Mouse (Mus musculus): ENCODE data around the gene Lrrd1.
"Not testable (repeated sequence)": the region's sequence is repeated elsewhere in the genome, so short reads cannot be mapped to it uniquely, and the experiment has no call there.

The Lrrd1 gene

DNA sequence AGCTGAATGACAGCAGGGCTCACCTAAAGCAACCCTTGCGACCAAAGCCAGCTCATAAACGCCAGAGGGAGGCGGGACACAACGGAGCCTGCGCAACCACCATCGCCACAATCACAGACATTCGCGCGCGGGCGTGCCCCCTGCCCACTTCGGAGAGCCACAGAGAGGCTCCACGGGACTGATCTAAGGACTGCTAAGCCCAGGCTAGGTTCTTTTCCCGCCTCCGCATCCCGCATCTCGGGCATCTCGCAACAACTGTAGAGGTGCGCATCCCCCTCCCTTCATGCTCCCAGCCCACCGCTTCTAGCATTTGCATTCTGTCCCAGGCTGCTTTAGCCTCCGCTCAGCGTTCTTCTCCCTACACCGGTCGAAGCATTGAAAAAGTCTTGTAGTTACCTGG lies at the start of gene Lrrd1:
Lrrd1 (plus strand) TSS at position 148 of the 400 bp plus-strand sequence.
- no peak for DNase-seq (ENCODE audit: extremely low read depth, low read depth, low spot score)

DNA sequence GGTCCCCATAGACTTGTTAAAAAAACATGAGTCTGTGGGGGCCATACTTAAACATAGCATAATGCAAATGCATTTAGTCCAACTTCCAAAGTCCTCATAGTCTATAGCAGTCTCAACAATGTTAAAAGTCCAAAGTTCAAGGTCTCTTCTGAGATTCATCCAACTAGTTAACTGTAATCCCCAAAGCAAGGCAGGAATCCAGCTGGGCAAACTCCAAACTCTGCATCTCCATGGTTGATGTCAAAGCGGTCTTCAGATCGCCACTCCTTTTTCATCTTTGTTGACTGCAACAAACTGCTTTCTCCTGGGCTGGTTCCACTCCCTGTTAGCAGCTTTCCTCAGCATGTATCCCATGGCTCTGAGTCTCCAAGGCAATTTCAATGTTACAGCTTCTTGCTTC lies 47.9 kb upstream of the Lrrd1 start:
- DNase-seq (ENCODE audit: extremely low read depth, low read depth, low spot score), result not testable (repeated sequence)

DNA sequence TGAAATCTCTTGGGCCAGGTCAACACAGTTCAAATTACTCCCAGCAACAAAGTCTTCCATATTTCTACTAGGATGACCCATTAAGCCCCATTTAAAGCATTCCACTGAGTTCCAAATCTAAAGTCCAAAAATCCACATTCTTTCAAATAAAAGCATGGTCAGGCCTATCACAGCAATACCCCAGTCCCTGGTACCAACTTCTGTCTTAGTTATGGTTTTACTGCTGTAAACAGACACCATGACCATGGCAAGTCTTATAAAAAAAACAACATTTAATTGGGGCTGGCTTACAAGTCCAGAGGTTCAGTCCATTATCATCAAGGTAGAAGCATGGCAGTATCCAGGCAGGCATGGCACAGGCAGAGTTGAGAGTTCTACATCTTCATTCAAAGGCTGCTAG lies 46.3 kb upstream of the Lrrd1 start:
- DNase-seq (ENCODE audit: extremely low read depth, low read depth, low spot score), result not testable (repeated sequence)

DNA sequence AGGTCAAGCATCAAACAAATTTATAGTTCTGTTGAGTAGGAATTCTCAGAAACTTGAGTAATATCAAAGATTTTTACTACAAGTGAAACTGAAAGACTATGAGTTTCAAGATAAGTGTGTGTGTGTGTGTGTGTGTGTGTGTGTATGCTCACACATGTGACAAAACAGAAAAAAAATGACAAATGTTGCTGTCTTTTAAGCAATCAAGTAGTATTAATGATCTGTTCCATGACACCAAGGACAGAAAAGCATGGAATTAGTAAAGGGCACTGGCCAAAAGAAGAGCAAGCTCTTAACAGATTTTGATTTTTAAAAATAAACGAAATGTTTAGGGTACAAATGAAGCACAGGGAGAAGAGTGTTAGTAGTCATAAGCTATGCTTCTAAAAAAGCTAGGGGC lies 44.9 kb upstream of the Lrrd1 start:
- DNase-seq (ENCODE audit: extremely low read depth, low read depth, low spot score), result no peak

DNA sequence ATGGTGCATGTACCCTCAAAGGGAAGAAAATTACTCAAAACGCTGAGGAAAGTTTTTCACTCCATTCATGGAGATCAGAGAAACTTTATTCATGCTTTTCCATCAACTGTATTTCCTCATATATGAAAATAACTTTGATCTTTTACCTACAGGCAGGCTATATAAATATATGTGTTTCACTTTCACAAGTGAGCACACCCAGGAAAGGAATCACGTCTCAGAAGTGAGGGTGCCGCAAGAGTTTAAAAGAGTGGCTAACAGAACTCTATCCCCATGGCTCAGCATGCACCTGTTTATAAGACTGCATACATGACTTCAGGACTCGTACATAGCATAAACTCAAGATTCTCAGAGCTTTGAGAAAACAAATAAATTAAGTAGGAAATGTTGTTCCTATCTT lies 44.1 kb upstream of the Lrrd1 start:
- DNase-seq (ENCODE audit: extremely low read depth, low read depth, low spot score), result no peak

DNA sequence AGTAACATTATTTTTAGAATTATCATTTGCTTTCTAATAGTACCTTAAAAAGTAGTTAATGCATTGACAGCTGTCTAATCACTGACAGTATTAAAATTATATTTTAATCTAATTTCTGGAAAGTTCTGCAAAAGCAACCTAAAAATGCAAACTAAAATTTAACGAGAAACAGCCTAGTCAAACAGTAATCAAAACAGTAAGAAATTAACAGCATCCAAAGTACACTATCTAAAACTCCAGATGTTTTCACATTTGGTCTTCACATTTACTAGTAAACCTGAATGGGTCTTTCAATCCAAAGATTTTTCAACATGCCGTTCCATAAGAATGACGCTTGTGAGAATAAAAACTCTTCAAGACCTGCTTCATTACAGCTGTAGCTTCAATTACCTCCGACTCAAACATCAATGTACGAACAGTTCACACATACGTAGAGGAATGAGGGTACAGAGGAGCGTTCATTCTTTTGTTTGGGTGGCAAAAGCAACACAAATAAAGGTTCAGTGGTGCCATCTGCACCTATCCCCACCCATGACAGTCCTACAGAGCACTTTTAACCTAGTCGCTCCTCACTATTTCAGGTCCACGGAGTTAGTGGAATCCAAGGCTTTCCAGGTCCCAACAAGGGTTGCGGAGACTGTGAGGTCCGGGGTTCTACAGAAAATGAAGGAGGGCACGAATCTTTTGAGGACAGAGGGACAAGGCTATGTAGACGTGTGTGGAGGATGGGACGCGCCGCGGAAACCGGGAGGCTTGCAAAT lies 43.1 kb upstream of the Lrrd1 start:
- no peak for DNase-seq (ENCODE audit: extremely low read depth, low read depth, low spot score)

DNA sequence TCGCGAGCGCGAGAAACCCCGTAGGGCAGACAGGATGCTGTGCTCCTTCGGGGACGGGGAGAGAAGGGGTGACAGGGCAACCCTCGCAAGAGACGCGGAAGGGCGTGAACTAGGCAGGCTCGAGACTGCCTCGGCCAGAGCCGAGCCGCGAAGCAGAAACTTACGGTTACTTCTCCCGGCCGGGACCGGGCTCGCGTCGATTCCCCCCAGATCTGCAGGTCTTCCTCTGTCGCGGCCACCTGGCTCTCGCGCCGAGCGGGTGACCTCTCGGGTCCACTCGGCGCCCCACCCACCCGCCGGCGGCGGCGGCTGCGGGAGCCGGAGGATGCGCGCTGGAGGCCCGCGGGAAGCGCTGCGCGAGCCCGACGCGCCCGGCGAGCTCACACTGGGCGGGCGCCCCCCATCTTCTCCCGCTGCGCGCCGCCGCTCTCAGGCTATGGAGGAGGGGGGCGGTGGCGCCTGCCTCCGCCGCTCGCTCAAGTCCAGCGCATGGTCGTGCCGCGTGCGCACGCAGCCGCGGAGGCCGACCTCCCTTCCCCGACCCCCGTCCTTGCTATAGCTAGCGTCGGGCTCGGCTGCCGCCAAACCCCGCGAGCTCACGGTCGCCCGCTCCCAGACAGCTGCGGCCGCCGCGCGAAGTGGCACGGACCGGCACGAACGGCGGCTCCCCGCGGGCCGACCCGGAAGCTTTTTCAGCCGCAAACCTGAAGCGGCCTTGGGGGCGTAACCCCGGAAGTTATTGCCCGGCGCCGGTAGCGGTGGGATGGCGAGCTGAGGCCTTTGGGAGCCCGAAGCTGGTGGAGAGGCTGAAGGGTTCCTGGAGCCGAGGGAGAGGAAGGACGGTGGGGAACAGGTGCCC lies 42.3 kb upstream of the Lrrd1 start, which contains the start of the genes Ankib1 and Krit1:
Ankib1 (minus strand) TSS at position 493 of the 859 bp plus-strand sequence.
Krit1 (plus strand) TSS at position 752 of the 859 bp plus-strand sequence.
- DNase-seq (ENCODE audit: extremely low read depth, low read depth, low spot score), result no peak

DNA sequence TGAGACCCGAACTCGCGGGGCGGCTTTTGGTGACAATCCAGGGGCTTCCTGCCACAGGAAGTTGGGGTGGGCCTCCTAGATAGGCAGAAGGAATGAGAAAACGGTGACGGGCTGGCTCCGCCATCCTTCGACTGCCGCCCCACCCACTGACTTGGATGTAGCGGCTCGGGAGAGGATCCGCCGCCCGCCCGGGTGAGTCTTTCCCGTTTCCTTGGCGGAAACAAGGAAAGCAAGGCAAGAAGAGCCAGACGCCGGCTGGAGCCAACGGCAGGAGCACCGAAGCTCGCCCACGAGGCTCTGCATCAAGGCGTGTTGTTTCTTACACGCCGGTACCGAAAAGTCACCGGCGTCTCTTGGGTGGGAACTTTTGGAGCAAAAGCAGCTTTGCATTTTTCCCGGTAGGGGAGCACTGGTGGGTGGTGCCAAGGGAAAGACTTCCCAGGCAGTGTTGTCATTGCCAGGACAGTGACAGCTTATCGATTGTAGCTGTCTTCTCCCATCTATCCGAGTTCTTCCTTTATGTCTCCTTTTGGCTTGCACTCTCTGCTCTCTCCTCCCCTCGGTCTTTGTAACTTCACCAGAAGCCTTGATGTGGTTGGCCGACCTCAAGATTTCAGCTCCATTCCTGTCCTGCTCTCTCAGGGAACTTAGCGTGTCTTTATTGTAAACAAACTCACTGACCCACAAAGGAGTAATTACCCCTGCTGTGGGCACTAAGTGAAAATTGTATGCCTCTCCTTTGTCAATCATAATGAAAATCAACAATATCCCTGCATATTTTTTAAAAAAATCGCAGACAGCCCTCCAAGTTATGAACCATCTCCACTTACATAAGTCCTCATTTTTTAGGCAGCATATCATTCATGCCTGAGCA lies 41.4 kb upstream of the Lrrd1 start:
- no peak for DNase-seq (ENCODE audit: extremely low read depth, low read depth, low spot score)

DNA sequence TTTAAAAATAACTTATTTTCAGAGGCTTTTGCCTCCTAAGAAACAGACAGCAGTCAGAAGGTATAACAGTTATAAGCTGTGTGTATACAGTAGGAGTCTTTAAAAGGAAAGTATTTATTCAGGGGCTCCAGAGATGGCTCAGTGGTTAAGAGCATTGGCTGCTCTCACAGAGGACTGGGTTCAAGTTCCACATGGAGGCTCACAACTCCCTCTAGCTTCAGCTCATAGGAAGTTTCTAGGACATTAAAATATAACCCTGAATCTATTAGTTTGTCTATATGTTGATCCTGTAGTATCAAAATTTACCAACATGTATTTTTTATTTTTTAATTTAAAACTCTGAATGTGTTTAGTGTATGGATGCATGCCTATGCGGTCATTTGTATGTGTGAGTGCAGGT lies 36.5 kb upstream of the Lrrd1 start:
- DNase-seq (ENCODE audit: extremely low read depth, low read depth, low spot score), result no peak

DNA sequence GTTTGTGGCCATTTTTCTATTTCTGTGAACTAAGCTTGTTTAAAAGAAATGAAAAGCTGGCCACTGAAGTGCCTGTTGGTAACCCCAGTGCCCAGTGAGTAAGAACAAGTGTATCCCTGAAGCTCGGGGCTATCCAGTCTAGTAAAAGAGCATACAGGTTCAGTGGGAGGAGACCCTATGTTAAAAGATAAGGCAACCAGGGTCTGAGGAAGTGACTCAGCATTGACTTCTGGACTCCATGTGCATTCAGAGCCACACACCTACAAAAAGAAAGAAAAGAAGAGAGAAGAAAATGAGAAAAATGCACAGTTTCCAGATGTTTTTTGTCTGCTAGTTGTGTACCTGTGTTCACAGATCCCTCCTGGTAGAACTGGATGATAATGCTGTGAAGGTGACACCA lies 10.9 kb upstream of the Lrrd1 start:
- no peak for DNase-seq (ENCODE audit: extremely low read depth, low read depth, low spot score)

DNA sequence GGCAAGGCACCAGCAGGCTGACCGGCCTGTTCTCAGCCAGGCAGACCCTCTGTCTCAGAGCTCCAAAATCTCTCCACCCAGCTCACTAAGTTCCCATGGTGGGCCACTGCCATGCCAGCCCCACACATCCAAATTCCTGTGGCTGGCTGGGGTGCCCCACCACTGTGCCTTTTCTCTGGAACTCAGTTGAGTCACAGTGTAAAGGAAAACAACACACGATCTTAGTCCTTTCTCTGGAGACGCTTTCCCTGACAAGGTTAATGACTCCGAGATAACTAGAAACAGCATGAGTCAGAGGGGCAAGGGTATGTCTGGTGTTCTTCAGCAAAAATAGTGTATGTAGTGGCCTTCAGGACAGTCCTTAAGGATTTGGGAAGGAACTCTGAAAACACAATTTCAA lies 25.2 kb downstream of the Lrrd1 start:
- DNase-seq (ENCODE audit: extremely low read depth, low read depth, low spot score), result no peak

DNA sequence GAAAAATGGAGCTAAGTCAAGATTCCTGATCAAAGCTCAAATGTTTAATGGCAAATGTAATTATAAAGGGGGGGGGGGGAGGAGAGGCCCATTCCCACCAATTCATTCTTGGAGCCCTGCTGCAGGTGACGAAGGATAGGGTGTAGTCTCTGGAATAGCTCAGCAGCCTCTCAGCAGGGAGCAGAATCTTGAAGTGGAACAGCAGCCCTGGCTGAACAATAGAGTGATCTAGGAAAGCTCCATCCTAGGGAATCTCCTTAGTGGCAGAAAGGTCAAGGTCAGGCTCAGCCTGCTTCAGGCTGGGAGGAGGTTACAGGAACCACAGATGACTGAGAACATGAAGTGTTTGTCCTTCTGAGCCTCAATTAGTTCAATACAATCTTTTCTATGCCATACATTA lies 27.4 kb downstream of the Lrrd1 start:
- no peak for DNase-seq (ENCODE audit: extremely low read depth, low read depth, low spot score)

DNA sequence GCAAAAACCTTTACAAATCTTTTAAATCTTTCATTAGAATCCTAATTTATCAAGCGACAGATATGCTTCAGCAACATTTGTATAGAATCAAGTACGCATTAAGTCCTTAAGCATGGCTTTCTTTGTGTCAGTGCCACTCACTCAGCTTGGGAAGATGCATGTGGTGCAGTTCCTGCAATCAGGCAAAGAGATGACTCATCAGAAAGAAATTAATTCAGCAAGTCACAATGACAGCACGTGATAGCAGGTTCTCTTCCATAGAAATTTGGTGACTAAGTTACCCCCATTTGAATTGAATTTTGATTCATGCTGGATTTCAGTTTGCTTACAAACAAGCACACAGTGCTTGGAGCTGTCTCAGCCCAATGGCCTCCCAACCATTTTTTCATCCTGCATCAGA lies 28.5 kb downstream of the Lrrd1 start:
- DNase-seq (ENCODE audit: extremely low read depth, low read depth, low spot score), result no peak

DNA sequence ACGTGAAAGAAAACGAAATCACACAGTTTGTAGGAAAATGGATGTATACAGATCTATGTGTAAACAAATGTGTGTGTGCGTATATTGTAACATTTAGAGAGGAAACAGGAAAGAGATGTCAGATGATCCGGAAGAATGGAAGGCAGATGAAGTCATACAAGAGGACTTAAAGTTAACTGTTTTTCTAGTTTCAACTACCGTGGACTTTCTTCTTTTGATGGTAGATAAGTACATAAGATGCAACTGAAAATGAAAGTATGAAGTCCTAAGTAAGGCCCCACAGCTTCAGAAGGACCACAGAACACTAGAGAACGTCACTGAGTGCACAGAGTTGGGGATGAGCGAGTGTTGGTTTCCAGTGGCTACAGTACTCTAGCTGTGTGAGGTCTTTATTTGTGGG lies 41.9 kb downstream of the Lrrd1 start:
- not testable (repeated sequence) for DNase-seq (ENCODE audit: extremely low read depth, low read depth, low spot score)

DNA sequence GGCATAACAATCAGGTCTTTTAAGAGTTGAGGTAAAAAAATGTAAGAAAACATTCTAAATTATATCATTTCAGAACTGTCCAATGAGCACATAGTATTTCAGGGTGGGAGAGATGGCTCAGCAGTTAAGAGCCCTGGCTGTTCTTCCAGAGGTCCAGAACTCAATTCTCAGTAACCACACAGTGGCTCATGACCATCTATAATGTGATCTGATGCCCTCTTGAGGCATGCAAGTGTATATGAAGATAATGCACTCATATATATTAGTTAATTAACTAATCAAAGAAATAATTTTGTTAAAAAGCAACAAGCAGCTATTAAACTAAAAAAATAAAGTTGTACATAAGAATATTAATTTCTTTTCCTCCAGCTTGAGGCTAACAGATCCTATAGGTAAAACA lies 44.2 kb downstream of the Lrrd1 start:
- no peak for DNase-seq (ENCODE audit: extremely low read depth, low read depth, low spot score)

DNA sequence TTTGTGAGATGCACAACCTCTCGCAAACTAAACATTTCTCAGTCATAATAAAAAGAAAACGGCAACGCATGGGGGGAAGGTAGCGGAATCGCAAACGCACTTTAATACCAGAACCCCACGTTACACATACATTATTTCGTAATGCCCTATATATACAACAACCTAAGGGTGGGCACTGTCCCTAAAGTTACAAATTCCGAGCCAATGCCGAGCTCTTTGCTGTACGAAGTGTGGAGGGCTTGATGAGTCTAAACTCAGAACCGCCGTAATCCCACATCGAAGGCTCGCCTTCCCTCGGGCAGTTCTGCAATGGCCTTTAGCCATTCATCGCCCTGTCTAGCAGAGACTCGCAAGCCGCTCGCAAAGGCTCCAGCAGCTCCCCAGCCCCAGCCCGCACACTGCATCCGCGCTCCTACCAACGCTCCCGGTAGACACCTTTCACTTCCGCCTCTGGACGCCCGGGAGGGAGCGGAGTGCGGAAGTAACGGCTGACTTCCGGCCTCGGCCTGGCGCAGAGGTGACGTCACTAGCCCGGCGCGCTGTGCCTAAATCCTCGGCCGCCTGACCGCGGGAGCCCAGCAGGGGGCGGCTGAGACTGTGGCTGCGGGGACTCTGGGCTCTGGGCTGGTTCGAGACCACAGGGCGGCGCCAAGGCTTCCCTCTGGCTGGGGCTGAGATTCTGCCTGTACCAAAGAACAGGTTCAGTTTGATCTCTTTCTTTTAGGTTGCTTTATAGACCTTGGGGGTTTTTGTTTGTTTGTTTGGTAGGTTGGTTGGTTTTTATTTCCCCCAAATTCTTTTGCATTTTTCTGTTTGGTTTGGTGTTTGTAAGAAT lies 48.7 kb downstream of the Lrrd1 start, which contains the start of gene Mterf1a:
Mterf1a (minus strand) TSS at position 475 of the 835 bp plus-strand sequence.
- not testable (repeated sequence) for DNase-seq (ENCODE audit: extremely low read depth, low read depth, low spot score)

DNA sequence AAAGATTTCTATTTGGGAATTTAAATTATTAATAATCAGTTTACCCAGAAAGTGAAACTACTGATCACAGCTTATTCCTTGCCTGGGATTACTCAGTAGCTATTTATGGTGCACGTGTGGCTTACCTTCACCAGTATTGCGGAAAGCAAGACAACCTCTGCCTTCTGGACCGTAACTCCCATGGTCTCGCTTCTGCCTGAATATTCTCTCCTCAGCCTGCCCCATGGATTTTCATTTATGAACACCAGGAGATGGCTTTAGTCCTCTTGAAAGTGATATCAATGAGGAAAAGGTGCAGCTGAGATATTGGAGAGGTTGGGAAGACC lies 49.3 kb downstream of the Lrrd1 start:
- not testable (repeated sequence) for DNase-seq (ENCODE audit: extremely low read depth, low read depth, low spot score)

DNA sequence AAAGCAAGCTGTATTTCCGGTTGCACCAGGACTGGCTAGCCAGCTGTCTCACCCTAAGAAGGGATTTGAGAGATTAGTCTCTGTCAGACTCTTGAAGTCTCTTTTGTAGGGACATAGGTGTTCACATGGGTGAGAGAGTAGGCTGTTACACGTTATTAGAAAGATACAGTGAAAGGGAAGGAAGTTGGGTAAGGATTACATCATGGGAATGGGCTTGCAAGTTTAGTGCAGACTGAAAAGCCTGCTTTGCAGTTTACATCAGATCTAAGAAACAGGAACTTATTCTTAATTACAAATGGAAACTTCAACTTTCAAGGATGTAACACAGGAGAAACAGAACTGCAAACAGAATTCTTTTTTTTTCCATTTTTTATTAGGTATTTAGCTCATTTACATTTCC lies 60.5 kb downstream of the Lrrd1 start:
- DNase-seq (ENCODE audit: extremely low read depth, low read depth, low spot score), result no peak

All from fat pad, adult 2 months (tissue).